Mouse (Mus musculus) lung, postnatal 0 days (tissue): ENCODE data around the gene Sec14l1. TPM values are rescaled to one million over a fixed set of nuclear protein-coding genes. Genes with fewer than 3 reads are reported as not detected.
A peak's percentile ranks its signal among the peaks of the same experiment; 100 is the strongest.

Experiments used
- ATAC-seq: fragments of 200-750 bp; cut with Nextera tagmentation; 2 replicates; pipeline ENCODE4 v1.8.0; 2017; ENCODE audit warnings: moderate library complexity
- DNase-seq: peaks from one replicate; pipeline ENCODE4 v3.0.0-alpha.2; 2016; ENCODE audit warnings: low spot score
- H3K27ac ChIP-seq: fragments of 300-500 bp; sonication (generic); 2 replicates; pipeline ENCODE4 v1.5.1; 2014; ENCODE audit warnings: antibody characterized with exemption, mild to moderate bottlenecking, low read length, mixed read lengths
- H3K27me3 ChIP-seq: fragments of 300-500 bp; sonication (generic); replicated peaks from 2 replicates; pipeline ENCODE4 v1.6.1; 2014; ENCODE audit warnings: low read length, mixed read lengths; ENCODE audit not compliant: insufficient read depth
- H3K36me3 ChIP-seq: fragments of 300-500 bp; sonication (generic); 2 replicates; pipeline ENCODE4 v1.6.1; 2014; ENCODE audit warnings: low read length, mixed read lengths; ENCODE audit not compliant: insufficient read depth
- H3K4me1 ChIP-seq: fragments of 300-500 bp; sonication (generic); 2 replicates; pipeline ENCODE4 v1.6.1; 2014; ENCODE audit warnings: antibody characterized with exemption, low read depth, low read length, mixed read lengths; ENCODE audit not compliant: insufficient read depth
- H3K4me2 ChIP-seq: fragments of 300-500 bp; sonication (generic); replicated peaks from 2 replicates; pipeline ENCODE4 v1.6.1; 2014; ENCODE audit warnings: low read depth, mild to moderate bottlenecking, low read length, moderate library complexity, mixed read lengths
- H3K4me3 ChIP-seq: fragments of 300-500 bp; sonication (generic); 2 replicates; pipeline ENCODE4 v1.5.1; 2014; ENCODE audit warnings: low read depth, low read length
- H3K9ac ChIP-seq: fragments of 300-500 bp; sonication (generic); replicated peaks from 2 replicates; pipeline ENCODE4 v1.6.1; 2014; ENCODE audit warnings: low read depth, mild to moderate bottlenecking
- H3K9me3 ChIP-seq: fragments of 300-500 bp; sonication (generic); 2 replicates; pipeline ENCODE4 v1.6.1; 2016; ENCODE audit warnings: low read length, mixed read lengths
- CTCF ChIP-seq: IDR thresholded peaks from 2 replicates; pipeline ENCODE4 v1.5.1; 2016; ENCODE audit warnings: antibody characterized with exemption, mild to moderate bottlenecking
- EP300 ChIP-seq: IDR thresholded peaks from 2 replicates; pipeline ENCODE4 v1.6.1; 2016; ENCODE audit warnings: antibody characterized with exemption, mild to moderate bottlenecking, control low read depth
- WGBS: fragments of 180-500 bp; shearing (Covaris S2); extraction: QIAGEN DNeasy Blood & Tissue Kit; methylation state at CpG from one replicate; pipeline ENCODE4 v1.1.7; 2014; 5-methylcytosine and 5-hydroxymethylcytosine counted together
- polyA plus RNA-seq: library from polyadenylated mRNA; unstranded; fragments of >200 nt; fragmentation: Nextera tagmentation; extraction: Ambion mirVana; gene quantifications from 2 replicates; pipeline ENCODE4 v1.2.1, GENCODE M21; 2015

Sec14l1 gene
- polyA plus RNA-seq, 1 experiment from 2014 or later = 62.4 TPM

- WGBS = 92% methylated on average over 6 of the region's 6 CpGs
- Histone ChIP-seq H3K36me3 (peaks cover 19% of the 10 kb centered on the region; the same call in 1 of the 2 replicates), H3K9me3 (no peaks in the 10 kb centered on the region), H3K27me3 (no peaks in the 10 kb centered on the region), H3K27ac (no peak overlapping the region), H3K4me2 (no peak overlapping the region), H3K9ac (no peak overlapping the region), H3K4me3 (no peak overlapping the region), H3K4me1 (peaks cover 43% of the 10 kb centered on the region)
- TF ChIP-seq CTCF = no peak
- no peak for TF ChIP-seq EP300
- DNase-seq (no peak), ATAC-seq (no peak)
Measured at GRCm38 (mm10) chr11:117121954-117122353, 7.0 kb downstream of the Sec14l1 start.

- H3K9me3 ChIP-seq = no peaks in the 10 kb centered on the region
- H3K27me3 ChIP-seq = no peaks in the 10 kb centered on the region
- ATAC-seq (no peak), DNase-seq (no peak)
- H3K4me3 ChIP-seq = no peak overlapping the region
- TF ChIP-seq CTCF (no peak), EP300 (no peak)
- H3K36me3 ChIP-seq = peaks cover 12% of the 10 kb centered on the region; the same call in 1 of the 2 replicates
- 70% methylated on average over 17 of the region's 17 CpGs for whole genome bisulfite sequencing
- peaks cover 31% of the 10 kb centered on the region for H3K4me1 ChIP-seq
- no peak overlapping the region for H3K4me2 ChIP-seq
- no peak overlapping the region for H3K27ac ChIP-seq
- H3K9ac ChIP-seq = no peak overlapping the region
Measured at GRCm38 (mm10) chr11:117123418-117124085, 8.6 kb downstream of the Sec14l1 start.

DNA sequence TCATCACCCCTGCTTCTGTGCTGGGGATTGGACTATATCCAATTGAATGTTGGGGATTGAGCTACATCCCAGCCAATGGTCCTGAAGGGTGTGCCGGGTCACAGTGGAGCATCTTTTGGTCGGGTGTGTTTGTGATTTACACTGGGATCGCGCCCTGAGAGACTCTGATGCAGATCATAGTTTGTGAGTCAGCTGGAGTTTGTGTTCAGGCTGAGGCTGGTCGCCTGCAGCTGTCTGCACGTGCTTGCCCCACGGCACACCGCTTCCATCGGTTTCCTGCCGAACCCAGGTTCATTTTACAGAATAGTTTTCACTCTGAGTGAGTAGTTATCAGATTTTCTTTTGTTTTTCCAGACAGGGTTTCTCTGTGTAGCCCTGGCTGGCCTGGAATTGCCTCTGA lies 9.6 kb downstream of the Sec14l1 start:
- no peak for DNase-seq
- H3K27me3 ChIP-seq = no peaks in the 10 kb centered on the region
- H3K9me3 ChIP-seq = no peaks in the 10 kb centered on the region
- no peak overlapping the region for H3K4me3 ChIP-seq
- H3K36me3 ChIP-seq = peaks cover 12% of the 10 kb centered on the region
- H3K4me1 ChIP-seq = peaks cover 31% of the 10 kb centered on the region
- no peak overlapping the region for H3K4me2 ChIP-seq
- 53% methylated on average over 10 of the region's 10 CpGs for WGBS
- no peak for ATAC-seq
- TF ChIP-seq CTCF = no peak
- no peak for TF ChIP-seq EP300
- no peak overlapping the region for H3K9ac ChIP-seq
- no peak overlapping the region for H3K27ac ChIP-seq

- TF ChIP-seq EP300 (no peak), CTCF (no peak)
- H3K9ac ChIP-seq = no peak overlapping the region
- no peaks in the 10 kb centered on the region for H3K9me3 ChIP-seq
- peaks cover 24% of the 10 kb centered on the region for H3K4me1 ChIP-seq
- ATAC-seq = no peak
- no peaks in the 10 kb centered on the region for H3K27me3 ChIP-seq
- WGBS = 39% methylated on average over 13 of the region's 13 CpGs
- H3K27ac ChIP-seq = no peak overlapping the region; the same call in 1 of the 2 replicates
- H3K36me3 ChIP-seq = peaks cover 11% of the 10 kb centered on the region
- H3K4me3 ChIP-seq = no peak overlapping the region
- no peak for DNase-seq
- H3K4me2 ChIP-seq = no peak overlapping the region
Measured at GRCm38 (mm10) chr11:117127250-117127837, 12.4 kb downstream of the Sec14l1 start.

- Histone ChIP-seq H3K4me2 (no peak overlapping the region), H3K9ac (no peak overlapping the region), H3K27me3 (no peaks in the 10 kb centered on the region), H3K4me3 (no peak overlapping the region), H3K27ac (peak overlapping the region; percentile 38; the same call in 1 of the 2 replicates), H3K4me1 (peaks cover 24% of the 10 kb centered on the region), H3K36me3 (peaks cover 5% of the 10 kb centered on the region), H3K9me3 (no peaks in the 10 kb centered on the region)
- TF ChIP-seq CTCF (no peak), EP300 (no peak)
- ATAC-seq = peak; percentile 39
- DNase-seq = peak; percentile 47
- WGBS = 13% methylated on average over 12 of the region's 12 CpGs
Measured at GRCm38 (mm10) chr11:117127931-117128548, 13.1 kb downstream of the Sec14l1 start.

DNA sequence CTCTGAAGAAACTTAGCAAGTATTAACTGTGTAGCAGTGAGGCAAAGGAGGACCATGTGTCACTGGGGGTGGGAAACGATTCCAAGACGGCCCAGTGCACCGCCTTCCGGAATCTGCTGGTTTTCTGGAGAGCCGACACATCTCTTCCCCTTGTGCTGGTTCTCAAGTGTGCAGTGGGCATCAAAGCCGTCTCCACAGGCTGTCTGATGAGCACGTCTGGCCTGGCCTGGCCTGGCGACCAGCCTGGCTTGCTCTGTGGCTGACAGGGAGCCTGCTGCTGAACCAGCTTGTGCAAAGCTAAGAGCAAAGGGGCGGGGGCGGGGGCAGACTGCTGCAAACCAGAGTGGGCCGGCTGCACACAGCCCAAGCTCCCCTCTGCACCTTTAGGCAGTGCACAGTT lies 14.5 kb downstream of the Sec14l1 start:
- Histone ChIP-seq H3K27ac (0 out of 2 replicates have a peak overlapping the region, but pooled peaks have one; percentile 14), H3K27me3 (no peaks in the 10 kb centered on the region), H3K36me3 (peaks cover 5% of the 10 kb centered on the region), H3K4me3 (no peak overlapping the region), H3K9ac (no peak overlapping the region), H3K4me2 (no peak overlapping the region), H3K4me1 (peaks cover 20% of the 10 kb centered on the region; the same call in 1 of the 2 replicates), H3K9me3 (no peaks in the 10 kb centered on the region)
- TF ChIP-seq EP300 (no peak), CTCF (no peak)
- DNase-seq = no peak
- WGBS = 44% methylated on average over 11 of the region's 11 CpGs
- peak; percentile 24 for ATAC-seq
